Mouse (Mus musculus) 416B (cell line): Measurements from ENCODE around the gene Foxe1.

Experiments used
- DNase-seq: peaks from one replicate; pipeline ENCODE4 v3.0.0; 2011; ENCODE audit warnings: low read depth

Foxe1 gene

DNA sequence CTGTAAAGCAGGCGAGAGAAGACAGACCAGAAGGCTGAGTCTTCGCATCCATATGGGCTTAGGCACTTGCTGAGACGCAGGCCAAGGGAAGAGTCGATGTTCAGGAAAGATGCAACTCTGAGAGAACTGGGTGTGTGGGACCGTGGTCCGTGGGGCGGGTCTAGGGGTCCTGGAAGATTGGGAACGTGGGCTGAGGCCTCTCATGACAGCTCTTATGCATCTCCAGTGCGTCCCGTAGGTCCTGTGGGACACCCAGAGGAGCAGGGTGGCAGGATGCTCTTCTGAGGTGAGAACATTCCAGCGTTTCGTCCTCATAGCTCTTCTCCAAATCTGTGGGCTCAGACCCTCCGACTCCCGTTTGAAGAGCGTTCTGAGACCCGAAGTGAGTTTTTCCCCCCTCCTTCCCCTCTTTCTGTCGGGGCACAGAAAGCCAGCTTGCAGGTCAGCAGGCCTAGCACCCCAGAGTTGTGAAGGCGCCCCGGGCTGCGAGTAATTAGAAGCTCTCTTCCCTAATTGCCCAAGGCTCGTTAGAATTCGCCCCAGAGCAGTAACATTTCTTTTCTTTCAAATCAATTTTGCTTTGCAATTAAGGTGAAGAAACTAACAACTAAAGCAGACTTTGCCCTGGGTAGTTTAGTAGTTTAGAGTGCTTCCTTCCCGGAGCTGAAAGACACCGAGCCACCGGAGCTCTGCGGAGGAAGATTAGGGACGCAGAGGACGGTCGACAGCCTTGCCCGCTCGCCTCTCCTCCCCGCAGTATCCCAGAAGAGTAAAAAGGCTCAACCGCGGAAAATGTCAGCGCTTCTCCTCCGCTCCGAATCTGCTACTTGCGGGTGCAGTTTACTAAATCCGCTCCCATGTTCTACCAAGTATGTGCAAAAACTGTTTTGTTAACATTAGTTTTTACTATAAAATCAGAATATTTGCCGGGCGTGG is 4.4 kb downstream of the Foxe1 start:
- DNase-seq, result no peak

DNA sequence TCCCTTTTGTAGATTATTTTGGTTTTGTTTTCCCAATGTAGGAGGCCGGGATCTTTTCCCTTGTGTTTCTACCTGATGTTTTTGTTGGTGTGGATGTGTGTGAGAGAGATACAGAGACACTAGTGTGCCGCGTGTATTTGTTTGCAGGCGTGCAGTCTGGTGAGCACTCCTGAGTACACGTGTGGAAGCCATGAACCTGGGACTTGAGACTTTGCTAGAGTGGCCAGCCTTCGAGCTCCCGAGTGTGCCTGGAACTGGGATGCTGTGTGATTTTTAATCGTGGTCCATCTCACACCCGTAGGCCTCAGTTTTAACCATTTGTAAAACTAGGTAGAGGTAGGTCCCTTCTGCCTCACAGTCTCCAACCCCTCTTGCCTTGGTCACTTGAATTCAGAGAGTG is 5.5 kb downstream of the Foxe1 start:
- DNase-seq, result no peak

DNA sequence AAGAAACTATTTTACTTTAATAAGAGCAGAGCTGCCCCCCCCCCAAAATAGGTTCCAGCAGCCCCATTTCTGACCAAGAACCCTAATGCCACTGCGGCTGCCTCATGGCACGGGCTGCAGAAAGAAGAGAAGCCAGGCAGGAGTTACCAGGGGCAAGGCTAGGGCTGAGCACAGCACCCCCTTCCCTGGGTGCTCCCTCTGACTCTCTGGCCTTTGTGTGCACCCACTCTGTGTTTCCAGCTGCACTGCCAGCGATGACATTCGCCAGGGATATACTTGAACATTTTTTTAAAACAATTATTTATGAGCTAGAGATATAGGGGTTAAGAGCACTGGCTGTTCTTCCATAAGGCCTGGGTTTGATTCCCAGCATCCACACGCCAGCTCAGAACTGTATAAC is 6.1 kb downstream of the Foxe1 start:
- DNase-seq, result no peak

DNA sequence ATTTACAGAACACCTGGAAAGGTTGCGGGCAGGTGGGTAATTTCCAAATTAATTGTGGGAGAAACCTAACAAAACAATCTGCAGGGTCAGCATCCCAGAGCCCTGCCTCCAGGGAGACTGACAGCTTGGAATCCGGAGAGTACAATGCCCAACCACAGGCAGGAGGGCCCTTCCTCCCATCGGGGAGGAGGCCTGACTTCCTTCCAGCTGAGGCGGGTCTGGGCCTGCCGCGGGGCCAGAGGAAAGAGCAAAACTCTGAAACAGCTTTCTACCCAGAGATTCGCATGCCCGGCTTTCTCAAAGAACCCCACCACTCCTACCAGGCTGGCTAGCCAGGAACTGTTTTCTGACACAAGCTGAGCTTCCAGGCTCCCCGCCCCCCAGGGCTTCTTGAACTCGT is 9.6 kb downstream of the Foxe1 start:
- no peak for DNase-seq

DNA sequence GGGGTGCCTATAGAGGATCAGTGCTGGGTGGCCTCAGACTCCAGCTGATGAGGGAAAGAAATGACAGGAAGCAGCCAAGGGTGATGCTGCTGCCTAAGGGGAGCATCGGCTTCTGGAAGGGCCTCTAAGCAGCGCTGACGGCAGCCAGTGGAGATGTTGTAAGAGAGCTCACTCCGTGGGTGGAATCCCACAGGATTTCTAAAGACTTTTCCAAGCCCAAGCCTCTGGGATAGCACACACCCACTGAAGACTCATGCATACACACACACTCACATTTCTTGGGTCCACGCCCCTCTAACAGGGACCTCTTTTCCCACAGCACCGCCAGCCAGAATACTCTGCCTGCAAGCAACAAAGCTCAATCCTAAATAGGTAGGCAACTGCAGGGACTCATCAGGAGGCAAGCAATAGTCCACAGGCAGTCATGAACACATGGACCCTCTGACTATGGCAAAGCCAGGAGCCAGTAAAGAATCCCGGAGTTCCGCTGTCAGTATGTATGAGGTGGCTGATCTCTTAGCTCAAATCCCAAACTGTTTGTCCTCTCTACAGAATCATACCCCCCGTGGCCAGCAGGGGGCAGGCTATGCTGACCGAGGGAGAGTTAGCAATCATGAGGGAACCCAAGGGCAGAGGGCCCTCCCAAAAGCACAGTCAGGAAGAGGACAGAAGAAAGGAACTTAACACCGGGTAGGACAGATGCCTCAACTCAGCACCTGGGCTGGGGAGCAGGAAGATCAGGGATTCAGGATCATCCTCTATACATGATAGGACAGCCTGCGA is 13.1 kb downstream of the Foxe1 start:
- peak; percentile 62 for DNase-seq

DNA sequence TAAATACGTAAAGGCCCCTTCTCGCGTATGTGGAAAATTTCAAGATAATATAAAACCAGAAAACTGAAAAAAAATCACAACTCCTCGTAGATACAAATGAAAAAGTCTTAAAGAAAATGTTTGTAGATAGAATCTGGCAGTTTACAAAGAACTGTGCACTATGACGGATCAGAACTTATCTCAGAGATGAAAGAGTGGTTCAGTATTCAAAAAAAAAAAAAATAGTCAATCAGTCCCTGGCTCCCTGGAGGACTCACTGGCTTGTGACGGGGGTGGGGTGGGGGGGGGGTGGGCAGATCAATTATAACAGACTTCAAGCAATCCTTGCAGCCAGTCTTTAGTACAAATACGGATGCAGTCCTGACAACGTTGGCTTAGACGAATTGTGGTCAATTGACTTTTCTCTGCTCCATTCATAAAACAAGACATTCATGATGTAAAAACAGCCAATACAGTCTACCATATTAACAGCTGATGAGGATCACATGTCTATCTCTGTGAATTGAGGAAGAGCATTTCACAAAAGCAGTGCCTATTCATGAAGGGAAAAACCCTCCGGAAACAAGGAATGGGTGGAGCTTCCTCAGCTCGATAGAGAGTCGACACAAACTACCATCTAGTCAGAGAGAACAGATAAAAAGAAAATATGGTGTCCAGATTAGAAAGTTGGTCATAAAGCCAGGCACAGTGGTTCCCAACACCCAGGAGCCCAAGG is 16.3 kb downstream of the Foxe1 start:
- no peak for DNase-seq

DNA sequence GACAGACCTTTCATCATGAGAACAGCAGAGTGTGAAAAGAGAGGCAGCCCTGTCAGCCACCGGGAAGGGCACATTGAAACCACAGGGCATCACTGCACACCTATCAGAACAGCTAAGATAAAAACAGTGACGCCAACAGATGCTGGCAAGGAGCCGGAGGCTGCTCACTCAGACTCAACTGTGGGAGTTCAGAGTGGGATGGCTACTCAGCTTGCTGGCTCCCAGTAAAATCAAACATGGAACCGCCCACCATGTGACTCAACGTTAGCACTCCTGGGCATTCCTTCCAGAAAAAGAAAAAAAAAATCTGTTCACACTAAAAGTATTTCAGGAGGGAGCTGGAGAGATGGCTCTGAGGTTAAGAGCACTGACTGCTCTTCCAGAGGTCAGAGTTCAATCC is 17.8 kb downstream of the Foxe1 start:
- DNase-seq, result no peak

DNA sequence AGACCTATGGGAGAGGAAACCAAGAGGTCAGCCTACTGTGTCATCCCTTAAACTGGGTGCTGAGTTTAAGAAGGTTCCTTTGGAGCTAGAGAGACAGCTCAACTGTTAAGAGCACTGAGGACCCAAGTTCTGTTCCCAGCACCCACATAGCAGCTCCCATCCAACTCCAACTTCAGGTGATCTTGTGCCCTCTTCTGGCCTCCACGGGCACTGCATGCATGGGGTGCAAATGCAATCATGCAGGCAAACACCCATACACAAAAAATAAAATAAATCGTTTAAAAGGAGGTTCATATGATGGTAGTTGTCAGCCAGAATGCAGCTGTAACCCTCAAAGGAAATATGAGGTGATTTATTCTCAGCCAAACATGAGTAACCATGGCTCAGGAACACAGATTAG is 21.0 kb downstream of the Foxe1 start:
- DNase-seq, result no peak

DNA sequence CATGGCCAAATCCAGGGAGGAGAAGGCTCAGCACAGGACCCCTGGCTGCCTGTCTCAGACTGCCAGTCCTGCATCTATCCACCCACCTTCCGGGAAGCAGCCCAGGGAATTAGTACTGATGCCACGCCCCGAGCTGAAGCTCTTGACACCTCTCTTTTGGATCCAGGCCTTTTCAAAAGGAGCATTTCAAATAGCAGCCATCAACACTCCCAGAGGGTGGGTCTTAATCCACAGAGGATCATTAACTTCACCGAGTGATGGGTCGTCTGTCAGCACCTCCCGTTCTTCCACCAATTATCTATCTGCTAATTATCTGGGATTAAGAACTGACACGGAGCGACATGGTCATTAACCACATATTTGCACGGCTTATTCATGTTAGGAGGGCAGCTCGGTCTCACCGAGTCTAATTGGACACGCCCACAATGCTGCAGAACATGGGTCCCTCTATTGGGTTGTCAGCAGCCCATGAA is 24.1 kb downstream of the Foxe1 start:
- no peak for DNase-seq

DNA sequence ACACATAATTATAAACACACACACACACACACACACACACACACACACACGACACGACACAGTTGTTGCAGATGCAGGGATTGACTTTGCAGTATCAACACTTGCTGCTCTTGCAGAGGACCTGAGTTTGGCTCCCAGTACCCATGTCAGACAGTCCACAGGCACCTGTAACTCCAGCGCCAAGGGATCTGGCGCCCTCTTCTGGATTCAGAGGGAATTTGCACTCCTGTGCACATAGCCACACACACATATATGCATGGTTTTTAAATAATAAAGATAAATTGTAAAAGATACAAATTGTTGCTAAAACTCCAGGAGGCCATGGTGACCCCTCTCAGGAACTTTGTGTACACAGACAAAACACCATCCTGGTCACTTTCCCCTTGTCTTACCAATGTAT is 25.7 kb downstream of the Foxe1 start:
- peak; percentile 24 for DNase-seq

DNA sequence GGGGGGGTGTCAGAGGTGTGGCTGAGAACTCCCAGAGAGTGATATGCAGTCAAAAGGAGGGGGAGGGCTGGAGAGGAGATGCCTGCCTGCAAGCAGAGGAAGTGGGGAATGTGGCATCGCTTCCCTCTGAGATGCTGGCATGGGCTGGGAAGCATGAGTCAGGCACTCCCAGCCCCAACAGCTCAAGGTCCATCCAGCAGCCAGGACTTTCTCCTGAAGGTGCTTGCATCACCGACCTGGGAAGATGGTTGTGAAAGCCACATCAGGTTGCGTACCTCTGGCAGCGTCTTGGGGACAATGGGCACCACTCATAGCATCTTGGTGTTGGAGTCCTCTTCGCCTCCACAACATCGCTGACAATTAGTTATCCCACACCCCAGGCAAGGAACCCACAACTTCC is 27.0 kb downstream of the Foxe1 start:
- DNase-seq, result no peak

DNA sequence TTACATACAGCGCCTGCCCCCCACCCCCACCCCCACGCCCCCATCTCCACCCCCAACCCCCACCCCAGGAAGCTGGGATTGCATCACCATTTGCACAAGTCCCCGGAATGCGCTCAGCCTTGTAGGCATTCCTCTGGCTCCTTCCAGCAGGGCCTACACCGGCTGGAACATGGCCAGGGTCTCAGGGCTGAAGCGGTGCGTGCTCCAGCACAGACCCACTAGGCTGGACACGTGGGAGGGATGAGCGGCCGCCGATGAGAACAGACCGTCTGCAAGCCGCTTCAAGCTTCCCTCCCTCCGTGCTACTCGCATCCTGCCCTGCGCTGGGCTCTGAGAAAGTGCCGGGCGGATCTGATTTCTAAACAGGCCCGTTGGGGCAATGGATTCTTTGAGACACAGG is 27.6 kb downstream of the Foxe1 start:
- DNase-seq, result no peak

DNA sequence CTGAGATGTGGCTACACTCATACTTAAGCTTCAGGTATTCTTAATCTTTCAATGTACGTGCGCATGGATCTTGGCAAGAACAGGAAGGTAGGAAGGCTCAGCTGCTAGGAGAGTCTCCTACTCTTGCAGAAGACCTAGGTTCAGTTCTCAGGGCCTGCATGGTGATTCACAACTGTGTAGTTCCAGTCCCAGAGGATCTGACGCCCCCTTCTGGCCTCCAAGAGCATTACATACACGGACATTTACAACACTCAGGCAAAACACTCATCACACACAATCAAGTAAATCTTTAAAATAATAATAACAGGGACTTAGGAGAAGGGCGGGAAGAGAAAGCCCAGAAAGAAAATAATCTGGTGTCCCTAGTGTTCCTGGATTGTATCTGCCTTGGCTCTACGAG is 31.0 kb downstream of the Foxe1 start:
- peak; percentile 66 for DNase-seq

DNA sequence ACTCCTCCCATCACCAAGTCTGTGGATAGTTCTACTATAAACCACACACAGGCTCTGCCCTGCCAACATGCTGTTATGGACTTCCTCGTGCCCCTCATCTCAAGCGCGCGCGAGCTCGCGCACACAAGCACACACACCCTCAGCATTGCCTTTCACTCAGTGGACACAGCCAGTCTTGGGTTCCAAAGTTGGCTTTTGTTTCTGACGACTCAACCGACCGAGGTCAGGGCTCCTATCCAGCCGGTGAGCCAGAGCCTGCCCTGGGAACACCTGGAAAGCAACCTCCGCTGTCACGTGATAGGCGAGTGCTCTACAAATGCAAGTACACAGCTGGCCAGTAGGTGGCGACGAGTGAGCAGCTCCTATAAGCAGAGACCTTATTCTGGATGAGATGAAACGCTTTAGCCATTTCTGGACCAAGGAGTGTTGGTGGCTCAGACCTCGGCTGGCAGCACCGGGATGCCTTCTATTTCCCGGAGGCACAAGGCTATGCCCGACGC is 31.5 kb downstream of the Foxe1 start:
- DNase-seq, result peak; percentile 84

DNA sequence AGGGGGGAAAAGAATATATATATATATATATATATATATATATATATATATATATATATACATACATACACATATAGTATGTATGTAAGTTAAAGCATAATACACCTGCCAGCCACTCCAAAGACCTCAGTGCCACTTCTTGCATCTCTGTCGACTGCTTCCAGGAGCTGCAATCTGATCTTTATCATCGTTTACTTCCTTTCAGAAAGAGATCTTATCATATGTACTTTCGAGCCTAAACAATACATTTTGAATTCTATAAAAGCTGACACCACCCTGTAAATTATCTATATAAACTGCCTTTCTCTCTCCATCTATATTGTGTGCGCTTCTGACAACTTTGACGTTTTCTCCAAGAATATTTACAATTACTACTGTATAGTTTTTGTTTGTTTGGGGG is 45.1 kb downstream of the Foxe1 start:
- no peak for DNase-seq

DNA sequence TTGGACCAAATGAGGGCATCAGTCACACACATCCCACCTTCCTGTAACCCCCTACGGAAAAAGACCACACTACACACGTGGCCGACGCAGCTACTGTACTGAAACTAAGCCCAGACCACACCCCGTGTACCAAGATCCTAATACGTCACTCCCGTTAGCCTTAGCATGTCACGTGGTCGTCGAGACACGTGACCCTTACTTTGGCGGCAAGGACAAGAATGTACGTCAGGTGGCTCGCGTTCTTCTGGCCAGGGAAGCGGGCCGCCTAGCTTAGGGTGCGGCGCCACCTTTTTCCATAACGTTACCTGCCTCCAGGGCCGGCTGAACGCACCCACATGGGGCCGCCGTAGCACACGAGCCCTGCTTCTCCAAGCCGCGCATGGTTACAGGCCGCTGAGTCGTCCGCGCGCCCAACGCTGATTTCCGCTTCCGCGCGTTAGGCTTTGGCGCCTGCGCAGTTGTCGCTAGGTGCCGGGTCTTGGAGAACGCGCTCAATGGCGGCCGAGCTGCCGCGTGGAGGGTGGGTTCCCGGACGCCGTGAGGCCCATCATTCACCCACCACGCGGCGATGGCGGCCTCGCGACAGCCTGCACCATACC is 45.7 kb downstream of the Foxe1 start, which contains the start of gene Trmo:
Gene Trmo (minus strand): TSS at position 425 of the 599 bp plus-strand sequence.
- DNase-seq, result peak; percentile 99

DNA sequence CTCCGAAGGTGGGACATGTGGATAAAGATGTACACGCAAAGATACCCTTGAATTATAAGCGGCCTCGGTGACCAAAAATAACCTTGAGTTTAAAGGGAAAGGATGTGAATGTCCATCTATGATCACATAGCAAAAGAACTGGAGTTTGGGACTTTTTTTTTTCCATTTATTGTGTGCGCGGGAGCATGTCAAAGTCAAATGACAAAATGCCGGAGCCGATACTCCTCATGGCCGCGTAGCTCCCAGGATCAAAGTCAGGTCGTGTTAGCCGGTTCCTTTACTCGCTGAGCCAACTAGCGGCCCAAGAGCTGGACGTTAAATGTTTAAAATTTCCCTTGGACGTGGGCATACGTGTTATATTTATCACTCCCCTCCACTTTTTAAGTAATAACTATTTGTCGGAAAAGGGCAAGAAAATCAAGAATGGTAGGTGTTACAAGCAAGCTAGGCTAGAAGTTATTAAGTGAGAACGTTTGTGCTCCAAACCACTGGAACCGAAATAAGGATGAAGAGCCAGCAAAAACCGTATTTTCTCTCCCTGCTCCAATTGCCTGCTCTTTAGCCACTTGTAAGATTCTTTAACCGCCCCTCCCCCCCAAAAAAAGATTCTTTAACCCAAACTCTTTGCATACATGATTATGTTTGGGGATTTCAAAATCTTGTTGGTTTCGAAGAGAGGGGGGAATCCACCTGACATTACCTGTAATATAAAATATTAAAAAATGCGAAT is 46.4 kb downstream of the Foxe1 start:
- DNase-seq, result peak; percentile 73

DNA sequence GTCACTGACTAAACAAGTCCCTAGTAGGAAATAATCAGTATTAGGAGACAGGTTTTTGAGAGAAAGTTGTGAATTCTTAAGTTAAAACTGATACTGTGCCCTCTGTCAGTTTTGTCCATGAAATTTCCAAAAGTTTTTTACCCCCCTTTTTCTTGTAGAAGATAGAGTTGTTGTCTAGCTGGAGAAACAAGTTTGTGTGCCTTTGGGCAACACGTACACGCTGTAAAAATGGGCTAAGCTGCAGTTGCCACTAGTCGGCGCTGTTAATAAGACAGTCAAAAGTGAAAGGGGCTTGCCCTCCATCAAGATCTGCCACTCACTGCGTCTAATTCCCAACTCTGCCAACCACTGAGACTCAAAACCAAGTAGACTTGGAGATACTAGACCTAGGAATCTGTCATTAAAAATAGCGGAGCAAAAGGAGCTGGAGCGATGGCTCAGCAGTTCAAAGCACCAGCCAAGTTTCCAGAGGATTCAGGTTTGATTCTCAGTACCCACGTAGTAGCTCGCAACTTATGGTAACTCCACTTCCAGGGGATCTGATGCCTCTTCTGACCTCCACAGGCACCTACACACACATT is 47.1 kb downstream of the Foxe1 start:
- DNase-seq, result peak; percentile 97

DNA sequence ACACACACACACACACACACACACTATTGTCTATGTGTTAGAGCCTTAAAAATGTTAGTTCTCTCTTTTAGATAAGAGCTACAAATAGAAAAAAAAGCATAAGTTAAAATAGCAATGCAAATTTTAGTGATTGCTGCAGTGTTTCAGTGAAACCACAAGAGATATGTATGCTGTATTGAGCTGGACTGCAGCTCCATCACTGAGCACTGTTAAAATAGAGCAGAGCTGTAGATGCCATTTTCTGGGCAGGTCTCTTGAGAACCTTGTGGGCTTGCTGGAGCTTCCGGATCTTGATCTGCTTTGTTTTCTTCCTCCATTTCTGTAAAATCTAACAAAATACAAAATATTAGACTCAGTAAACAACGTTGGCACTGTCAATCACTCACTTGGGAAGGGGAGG is 51.0 kb downstream of the Foxe1 start:
- no peak for DNase-seq

DNA sequence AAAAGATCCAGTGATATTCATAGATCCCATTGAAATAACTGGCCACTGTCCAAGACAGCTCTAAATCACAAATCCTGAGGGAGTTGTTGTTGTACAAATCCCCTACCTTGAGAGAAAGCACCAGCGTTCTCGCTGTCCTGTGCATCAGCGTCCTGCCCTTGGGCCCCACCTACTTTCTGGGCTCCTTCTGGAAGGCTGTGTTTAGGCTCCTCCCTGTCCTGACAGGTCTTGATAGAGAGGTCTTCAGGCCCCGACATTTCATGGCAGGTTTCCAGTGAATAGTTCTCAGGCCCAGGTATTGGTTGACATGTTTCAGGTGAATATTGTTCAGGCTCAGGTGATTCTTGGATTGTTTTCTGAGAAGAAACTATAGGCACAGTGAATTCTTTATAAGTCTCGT is 52.3 kb downstream of the Foxe1 start:
- no peak for DNase-seq
